Mouse (Mus musculus) embryo, embryonic 10 days (tissue): Measurements from ENCODE around the gene Aldob.

ENCODE experiments used
- DNase-seq: peaks from one replicate; pipeline ENCODE4 v3.0.0-alpha.2; 2015; ENCODE audit warnings: low spot score

Aldob gene

DNA sequence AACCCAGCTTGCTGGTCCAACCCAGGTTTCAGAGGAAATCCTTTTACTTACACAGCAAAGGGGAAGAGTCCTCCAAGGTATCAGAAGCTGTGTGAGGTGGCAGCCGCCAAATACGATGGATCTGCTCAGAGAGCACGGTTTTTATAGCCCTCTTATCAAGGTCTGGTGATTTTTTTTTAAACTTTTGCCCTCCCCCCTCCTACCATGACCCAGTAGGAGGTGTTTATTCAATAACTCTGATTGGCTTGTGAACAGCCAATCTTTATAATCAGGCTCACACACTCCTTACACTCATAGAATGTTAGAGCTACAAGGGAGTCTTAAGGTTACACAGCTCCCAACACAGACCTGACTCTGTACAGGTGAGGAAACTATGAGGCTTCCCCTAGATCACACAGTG is at the start of gene Aldob:
Gene Aldob, minus strand, starts transcription at position 164 of the 400 bp plus-strand sequence.
- no peak for DNase-seq

DNA sequence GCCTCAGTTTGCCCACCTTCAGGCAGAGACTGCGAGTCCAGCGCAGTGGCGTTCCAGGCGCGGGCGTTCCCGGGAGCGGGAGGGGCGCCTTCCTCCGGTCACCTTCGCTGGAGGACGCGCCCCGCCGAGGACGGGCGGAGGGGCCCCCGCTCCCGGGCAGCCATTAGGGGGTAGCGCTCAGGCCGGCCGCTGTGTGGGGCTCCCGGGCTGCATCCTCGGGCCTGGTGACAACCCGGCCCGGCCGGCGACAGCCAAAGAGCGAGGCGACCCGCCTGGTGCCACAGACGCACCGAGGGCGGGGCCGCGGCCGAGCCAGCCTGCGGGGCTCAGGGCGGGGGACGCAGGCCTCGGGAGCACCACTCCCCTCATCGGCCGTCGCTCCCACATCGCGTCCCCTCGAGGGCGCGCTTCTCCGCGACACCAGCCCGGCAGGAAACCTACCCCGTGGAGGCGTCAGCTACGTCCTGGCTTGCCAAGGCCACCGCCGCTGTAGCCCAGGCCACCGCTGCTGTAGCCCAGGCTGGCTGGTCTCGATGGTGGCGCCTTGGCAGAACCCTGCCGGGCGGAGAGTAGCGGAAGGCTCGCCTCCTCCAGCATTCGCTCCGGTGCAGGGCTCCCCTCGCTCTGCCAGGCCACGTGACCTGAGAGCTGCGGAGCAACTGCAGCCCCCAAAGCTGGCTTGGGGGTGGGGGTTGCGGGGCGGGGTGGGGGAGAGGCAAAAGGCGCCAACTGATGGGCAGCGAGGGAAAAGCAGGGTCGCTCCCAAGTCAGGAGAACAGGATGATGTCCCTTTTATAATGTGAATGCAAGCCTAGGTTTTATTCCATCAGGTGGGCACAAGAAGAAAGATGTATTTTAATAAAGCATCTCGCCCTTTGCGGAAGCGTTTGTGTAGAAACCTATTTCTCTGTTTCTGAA is 48.1 kb upstream of the Aldob start, which contains the start of gene Tmem246:
Gene Tmem246, minus strand, starts transcription at position 694 of the 918 bp plus-strand sequence.
- DNase-seq, result peak; percentile 80

DNA sequence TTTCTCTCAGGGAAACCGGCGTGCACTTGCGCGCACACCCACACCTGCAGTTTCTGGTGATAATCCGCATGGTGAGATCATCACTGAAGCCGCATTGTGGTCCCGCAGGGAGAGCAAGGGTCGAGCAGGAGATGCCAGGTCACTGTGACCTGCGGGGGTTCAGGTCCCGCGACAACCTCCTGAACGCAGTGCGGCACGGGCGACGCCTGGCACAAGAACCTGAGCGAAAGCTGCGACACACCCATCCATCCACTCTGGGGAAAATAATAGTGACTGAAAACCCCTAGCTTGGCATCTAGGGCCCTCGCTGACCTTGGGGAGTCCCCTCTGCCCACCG is 47.5 kb upstream of the Aldob start:
- peak; percentile 53 for DNase-seq

DNA sequence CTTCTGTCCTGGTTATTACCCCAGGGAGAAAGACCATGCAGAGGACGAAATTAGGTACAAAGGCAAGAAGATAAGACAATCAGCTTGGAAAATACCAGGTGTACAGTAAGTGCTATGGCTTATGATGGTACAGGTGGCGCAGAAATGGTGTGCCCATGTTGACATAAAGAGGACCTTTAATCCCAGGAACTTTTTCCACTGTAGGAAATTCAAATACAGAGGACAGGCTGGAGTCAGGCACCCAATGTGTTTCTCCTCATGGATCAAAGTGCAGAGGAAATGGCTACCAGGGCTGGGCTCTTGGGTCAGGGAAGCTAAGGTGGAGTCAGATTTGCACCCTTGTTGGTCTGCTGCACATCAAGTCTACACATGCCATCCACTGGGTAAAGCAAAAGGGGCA is 40.8 kb upstream of the Aldob start:
- no peak for DNase-seq

DNA sequence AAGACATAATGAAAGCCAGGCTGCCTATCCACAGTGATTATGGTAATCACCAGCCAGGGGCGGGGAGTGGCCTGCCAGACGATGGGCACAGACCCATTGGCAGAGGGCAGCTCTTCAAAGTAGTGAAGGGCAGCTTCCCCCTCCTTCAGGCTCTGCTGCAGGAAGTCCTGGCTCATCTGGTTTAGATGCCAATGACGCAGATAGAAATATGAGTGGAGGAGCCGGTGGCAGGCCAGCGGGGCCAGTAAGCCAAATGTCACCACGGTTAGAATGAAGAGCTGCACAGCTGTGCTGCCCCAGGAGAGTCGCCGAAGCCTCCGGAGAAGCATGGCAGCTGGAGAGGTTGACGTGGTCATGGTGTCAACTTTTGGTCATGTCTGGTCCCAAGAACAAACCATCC is 37.5 kb upstream of the Aldob start:
- DNase-seq, result no peak

DNA sequence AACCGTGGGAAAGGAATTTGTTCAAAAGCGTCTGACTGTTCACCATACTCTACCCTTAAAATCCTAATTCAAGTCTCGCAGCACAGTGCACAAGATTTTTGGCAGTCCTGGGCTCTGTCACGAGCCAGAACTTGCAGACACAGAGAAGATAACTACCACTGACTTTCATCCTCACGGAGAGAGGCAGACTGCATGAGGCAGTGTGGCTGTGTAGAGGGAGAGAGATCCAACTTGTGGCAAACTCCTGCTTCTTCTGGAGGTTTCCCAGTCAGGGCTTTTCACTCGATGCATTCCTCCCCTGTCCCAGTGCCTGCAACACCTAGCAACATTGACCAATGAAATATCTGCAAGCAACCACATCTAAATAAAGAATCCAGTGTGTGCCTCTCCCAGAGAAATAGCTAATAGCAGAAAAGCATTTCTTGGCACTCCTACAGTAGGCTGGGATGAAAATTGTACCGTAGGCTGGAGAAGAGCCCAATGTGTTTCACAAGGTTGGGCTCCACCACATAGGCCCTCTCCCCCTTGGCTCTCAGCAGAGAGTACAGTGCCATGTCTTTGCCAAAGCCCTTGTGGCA is 36.3 kb upstream of the Aldob start:
- DNase-seq, result no peak

DNA sequence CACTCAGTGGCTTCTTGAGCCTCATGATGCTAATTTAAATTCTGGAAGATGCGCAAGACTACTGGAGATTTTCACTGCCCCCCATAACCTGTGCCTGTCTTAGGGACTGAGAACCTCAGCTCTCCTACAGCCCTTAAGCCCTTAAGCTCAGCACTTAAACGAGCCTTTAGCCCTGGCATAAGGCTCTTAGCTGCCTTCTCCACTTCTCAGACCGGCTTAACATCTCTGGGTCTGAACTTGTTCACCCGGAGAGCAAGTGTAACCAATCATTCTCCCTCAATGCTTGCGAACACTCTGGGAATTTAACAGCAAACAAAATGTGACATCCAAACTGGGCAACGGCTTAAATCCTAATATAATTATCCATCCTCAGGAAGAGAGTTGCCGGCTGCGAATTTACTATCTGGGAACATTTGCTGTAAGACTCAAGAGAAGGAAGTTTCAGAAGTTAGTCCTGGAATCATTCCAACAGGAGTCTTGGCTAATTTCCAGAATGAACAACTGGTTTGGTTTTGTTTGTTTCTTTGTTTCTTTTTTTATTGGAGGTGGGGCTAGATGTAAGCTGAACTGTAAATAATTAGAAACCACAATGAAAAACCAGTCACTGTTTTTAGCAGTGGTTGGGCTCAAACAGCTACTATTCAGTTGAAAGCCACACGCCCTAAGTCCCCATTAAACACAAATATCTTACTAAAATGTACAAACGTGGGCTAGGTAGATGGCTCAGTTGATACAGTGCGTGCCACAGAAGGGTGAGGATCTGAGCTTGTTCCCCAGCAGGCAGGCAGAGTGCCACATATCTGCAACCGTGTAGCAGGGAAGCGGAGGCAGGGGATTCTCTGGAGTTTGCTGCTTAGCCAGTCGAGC is 34.9 kb upstream of the Aldob start:
- no peak for DNase-seq

DNA sequence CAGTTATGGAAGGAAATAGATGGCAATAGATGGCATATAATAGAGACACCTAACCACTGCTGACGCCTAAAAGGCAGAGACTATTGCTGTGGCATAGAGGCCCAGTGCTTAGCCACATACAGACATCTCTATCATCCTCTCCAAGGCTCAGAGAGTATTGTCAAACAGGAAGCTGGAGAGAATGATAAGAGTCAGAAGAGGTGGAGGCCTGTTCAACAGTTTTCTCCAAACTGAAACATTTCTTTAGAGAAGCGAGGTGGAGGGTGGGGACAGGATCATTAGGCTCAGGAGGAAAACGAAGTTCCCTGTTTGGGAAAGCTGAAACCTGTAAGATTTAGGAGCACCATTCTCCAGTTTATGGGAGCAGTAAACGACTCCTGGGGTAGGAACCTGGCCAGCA is 31.9 kb upstream of the Aldob start:
- no peak for DNase-seq

DNA sequence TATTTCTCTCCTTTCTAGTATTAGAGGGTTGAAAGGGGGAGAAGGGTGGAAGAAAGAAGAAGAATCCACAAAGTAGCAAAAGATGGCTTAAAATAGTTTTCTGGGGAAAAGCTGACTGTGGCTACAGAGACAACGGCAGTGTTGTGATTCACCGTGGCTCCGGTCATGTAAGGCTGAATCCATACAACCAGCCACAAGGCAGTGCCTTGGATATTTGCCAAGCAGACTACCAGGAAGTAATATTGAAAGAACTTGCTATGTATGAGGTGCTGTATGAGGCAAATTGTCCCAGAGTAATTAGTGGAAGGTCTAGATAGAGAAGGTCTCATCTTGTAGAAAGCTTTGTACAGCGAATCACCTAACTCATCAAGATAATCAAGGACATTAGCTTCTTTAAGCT is 22.8 kb upstream of the Aldob start:
- DNase-seq, result no peak

DNA sequence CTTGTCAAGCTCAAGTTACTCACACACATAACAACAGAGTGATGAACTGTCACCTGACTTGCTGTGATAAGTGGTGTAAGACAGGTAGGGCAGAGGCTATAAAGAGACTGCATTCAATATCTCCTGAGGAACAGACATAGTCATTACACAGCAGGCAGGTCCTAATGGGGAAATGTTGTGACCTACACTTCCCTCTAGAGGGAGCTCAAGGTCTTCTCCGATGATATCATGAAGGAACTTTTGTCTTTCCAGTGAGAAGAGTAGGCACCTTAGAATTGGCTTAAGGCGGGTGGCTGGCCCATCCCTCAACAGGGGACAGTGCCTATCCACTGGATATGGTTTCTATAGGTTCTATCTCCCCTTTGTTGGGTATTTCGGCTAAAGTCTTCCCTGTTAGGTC is 18.3 kb upstream of the Aldob start:
- DNase-seq, result peak; percentile 85

DNA sequence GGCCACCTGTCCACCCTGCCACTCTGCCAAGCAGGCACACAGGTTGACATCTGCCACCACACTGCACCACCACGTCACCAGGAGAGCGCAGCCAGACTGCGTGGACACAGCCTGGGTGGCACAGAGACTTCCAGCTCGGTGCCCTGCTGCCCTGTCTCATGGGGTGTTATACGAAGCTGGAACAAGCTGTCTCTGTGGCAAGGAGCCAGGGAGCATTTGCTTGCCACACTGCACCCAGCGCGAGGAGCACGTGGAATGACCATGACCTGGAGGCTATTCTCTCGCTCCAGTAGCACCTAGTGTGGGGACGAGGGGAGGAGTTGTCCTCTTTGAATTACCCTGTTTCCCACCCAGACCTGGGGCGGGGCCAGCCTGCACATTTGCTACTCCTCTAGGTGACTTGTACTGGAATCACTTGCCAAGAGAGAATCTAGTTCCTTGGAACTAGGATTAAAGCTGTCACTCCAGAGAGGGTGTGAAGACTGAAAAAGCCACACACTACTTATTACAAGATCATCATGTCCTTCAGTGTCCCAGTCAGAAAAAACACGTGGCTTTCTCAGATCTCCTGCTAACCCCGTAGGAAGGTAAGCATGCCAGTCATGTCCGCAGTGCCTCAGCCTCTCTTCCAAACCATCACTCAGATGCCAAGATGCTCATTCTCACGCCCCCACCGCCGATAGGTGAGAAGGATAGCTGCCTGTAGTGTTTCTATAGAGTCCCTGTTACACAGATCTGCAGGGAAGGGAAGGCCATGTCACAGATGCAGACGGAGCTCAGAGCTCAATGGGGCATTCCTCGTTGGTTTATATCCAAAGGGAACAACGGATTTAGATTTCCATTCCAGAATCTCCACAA is 10.8 kb upstream of the Aldob start:
- DNase-seq, result no peak

DNA sequence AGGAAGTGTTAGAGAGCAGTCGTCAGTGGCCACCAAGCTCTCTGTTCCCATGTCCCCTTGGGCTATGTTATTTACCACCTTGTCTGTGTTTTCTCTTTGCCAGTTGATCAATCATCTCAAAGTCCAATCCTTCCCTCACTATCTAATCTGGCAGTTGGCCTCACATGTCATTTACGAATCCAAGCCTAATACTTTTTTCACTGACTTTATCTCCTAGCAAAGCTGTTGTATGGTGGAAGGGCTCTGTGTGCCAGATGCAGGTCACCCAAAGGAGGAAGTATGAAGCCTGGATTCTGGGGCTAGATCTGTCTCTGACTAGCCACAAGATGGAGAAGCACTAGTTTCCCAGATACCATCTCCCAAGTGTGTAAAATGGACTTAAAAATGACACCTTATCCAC is 8.8 kb upstream of the Aldob start:
- DNase-seq, result no peak

DNA sequence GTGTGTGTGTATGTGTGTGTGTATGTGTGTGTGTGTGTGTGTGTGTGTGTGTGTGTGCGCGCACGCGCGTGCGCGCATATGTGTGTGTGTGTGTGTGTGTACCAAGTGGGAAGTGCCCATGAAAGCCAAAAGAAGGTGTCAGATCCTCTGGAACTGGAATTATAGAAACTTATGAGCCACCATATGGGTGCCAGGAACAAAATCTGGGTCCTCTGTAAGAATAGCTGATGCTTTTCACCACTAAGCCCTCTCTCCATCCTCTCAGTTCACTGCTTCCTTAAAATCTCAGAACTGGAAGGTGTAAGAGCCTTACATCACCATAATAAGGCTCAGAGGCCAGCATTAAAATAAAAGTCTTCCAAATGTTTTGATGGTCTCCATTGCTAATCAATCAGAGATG is 8.0 kb upstream of the Aldob start:
- DNase-seq, result no peak

DNA sequence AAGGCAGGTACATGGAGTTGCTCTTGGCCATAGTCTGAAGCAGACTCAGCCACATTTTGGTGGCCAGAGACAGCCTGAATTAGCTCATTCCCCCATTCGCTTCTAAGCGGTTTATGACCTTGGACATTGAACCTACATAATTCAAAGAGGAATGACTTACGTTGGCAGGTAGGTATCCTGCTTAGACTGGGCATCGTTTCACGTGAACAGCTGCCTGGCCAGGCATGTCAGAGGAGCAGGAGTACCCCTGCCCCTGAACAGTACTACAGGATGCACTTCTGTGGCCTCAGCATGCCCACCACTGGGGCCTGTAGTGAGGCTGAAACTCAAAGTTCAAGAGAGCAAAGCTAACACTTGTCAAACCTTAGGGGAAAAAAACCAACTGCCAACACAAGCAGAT is 4.0 kb upstream of the Aldob start:
- no peak for DNase-seq

DNA sequence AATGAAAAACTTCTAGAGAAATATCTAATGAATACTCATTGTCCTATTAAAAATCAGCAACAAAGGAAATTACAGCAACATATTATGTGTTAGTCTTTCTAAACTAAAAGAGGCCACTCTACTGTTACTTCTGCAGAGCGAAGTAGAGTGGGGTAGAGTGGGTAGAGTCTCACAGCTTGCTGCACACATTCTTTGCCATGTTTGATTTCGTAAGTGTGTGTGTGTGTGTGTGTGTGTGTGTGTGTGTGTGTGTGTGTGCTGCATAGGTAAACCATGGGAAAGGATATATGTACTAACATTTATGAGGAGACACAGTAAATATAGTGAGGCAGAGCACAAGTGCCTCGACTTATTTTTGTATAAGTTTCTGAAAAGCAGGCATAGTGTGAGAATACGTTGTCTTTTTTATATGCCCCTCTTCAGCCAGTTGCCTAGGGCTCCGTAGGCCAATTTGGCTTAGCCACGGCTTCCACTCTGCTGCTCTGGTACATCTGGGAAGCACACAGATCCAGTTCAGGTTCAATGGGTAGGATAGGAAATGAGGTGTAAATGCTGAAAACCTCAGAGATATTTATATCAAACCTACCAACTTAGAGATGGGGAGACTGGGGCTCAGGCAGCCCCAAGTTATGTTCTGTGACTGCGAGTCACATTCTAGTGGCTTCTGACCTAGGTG is 1.7 kb downstream of the Aldob start:
- no peak for DNase-seq

DNA sequence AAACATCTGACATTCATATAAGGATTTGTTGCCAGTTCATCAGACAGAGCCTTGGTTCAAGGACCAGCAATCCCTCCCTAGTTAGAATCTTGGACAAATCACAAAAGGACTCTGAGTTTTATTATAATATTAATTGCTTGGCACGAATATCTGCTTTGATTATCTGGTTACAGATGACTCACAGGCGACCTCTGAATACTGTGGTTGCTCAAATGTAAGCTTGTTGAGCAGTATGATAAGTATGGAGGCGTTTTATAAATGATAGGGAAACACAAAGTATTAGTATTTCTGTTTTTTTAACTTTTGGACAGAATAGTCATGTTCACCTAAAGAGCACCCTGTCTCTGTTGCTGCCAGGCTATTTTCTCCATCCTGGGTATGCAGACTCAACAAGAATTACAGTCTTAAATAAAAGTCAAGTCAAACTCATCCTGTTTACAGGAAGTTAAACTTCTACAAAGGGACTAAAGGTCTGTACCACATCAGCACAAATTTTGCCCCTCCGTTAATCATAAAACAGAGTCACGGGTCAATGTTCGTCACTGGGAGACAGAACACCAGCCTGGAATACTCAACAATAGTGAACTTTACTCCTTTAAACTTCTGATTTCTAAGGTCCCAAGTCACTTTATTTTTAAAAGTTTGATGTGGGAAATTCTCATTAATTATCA is 2.3 kb downstream of the Aldob start:
- DNase-seq, result no peak

DNA sequence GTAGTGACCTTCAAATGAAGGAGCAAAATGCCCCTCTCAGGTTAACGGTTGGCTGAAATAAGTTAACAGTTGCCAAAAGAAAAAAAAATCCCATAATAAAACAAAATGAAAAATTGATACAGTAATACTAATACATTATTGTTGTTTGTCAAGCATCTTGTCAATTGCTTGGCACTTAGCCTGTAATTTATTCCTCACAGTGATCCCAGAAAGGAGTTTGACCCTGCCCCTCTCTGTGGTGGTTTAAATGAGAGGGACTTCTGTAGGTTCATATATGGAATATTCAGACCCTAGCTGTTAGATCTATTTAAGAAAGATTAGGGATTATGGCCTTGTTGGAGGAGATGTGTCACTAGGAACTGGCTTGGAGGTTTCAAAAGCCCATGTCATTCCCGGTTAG is 3.3 kb downstream of the Aldob start:
- no peak for DNase-seq

DNA sequence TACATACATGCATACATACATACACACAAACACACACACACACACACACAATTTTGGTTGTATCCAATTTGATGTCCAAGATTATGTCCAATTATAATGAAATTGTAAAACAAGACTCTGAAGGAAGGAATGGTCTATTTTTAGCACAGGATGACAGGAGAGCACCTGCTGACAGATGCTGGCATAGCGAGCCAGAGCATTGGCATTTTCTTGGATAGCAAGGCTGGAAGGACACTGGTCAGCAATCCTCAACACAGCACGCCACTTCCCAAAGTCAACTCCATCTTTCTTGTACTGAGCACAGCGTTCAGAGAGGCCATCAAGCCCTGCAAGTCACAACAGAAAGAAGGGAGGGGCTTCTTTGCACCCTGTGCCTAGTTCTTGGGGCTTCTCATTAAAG is 8.4 kb downstream of the Aldob start:
- DNase-seq, result no peak

DNA sequence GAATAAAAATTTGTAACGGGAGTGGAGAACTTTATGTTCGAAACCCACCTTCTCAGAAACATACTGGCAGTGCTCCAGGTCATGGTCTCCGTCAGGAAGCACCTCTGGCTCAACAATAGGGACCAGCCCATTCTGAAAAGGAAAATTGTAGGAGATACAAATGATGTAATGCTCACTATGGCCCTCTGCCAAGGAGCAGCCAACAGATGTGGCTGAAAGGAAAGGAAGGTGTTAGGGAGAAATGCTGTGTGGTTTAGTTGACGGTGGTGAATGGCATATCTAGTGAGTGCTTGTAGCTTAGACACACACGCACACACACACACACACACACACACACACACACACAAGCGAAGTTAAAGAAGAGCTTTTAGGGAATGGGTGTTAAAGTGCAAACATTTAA is 9.7 kb downstream of the Aldob start:
- no peak for DNase-seq

DNA sequence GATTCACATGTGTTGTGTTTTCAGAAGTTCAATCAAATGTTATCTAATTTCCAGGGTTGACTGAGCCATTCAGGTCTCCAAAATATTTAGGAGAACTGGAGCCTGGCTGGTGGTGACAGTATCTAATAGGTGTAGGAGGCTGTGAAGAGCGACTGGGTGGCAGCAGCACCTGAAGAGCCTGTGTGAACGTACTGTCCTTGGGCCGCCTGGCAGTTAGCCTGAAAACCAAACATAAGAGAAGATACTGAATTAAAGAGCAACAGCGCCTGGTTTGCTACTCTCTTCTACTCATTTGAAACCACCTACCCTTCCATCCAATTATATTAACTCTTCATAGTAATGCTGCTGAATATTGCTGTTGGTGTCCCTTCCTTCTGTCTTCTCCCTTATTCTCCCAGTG is 12.7 kb downstream of the Aldob start:
- no peak for DNase-seq
